Mouse (Mus musculus) gastrocnemius, adult 2 months (tissue): ENCODE results near the gene Kif13a. TPM values are rescaled to one million over a fixed set of nuclear protein-coding genes. Genes with fewer than 3 reads are reported as not detected.

Experiments
- DNase-seq: peaks from one replicate; pipeline ENCODE4 v3.0.0; 2022
- H3K27ac ChIP-seq: fragments of 200-600 bp; 2 replicates; pipeline ENCODE4 v1.8.1; 2022; ENCODE audit warnings: mild to moderate bottlenecking
- H3K4me3 ChIP-seq: fragments of 200-600 bp; 2 replicates; pipeline ENCODE4 v1.8.1; 2022; ENCODE audit warnings: mild to moderate bottlenecking, moderate library complexity
- CTCF ChIP-seq: fragments of 200-600 bp; IDR thresholded peaks from 2 replicates; pipeline ENCODE4 v1.8.1; 2022; ENCODE audit warnings: antibody characterized with exemption, mild to moderate bottlenecking, moderate library complexity
- intact Hi-C: fragments of 180-260 bp; cut with DNase I; formaldehyde crosslinking; loops from one replicate; pipeline ENCODE4 v1.15.1; 2025
- total RNA-seq, 2 experiments: library from RNA; stranded (reverse); gene quantifications; 2 replicates each; pipeline ENCODE4 v1.2.3; 2021

Kif13a gene
- total RNA-seq, 2 experiments from 2014 or later = 90.6 to 92.3 TPM

DNA sequence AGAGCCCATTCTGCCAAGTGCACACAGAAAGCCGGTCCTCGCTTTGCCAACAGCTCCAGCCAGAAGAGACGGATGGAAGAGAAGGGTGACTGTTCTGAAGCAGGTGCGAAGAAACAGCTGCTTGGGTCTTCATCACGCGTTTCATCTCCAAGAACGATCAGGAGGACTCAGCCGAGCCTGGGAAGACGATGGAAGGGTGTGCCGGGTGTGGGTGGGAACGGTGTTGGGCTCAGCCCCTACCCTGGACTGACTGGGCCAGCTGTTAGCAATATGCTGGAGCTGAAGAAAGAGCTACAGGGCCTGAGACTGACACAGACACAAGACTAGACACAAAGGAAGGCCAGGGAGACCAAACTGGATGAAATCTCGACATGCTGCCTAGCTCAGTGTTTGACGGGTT, 60.2 kb downstream of the Kif13a start:
- DNase-seq = peak; percentile 29
- Histone ChIP-seq H3K4me3 (no peak overlapping the region), H3K27ac (peak overlapping the region; percentile 31; the same call in 1 of the 2 replicates)
- intact Hi-C loops = no loop called here
- TF ChIP-seq CTCF = no peak

DNA sequence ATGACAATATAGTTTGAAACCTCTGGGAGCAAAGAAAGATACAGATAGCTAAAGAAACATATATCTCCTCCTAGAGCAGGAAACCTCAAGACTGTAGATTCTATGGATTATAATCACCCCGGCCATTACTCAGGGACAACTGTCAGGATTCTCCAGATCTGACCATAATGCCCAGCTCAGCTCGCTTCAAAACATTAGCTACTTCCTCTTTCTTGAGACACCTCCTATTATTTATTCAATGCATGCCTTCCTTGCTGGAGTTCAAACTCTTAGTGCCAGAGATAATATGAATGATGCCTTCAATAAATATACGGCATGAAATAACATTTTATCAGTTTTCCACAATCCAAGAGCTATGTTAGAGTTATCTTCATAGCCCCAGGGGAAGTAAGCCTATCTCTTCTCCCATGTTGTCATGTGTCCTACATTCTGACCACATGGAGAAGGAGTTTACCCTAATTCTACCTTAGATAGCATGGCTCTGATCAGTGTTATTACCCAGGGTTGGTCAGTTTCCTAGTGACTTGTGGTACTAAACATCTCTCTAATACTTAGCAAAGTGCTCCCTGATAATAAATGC, 66.4 kb downstream of the Kif13a start:
- no peak for DNase-seq
- intact Hi-C loops = no loop called here
- no peak overlapping the region for H3K4me3 ChIP-seq
- no peak overlapping the region for H3K27ac ChIP-seq
- no peak for TF ChIP-seq CTCF

DNA sequence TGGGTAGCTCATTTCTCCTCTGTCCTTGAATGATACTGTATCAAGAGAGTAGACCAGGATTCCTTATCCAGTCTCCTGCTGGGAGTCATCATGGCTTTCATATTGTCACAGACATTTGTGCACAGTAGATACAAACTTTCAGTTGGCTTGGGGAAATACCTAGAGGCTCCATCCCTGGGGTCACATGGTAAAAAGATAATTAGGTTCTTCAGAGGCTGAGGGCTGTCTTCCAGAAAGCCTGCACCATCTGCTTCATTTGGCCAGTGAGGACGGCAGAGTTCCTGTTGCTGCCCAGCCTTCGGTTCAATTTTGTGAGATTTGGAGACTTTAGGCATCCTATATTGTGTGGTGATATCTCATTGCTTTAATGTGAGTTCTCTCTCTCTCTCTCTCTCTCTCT, 69.8 kb downstream of the Kif13a start:
- DNase-seq = no peak
- Histone ChIP-seq H3K4me3 (no peak overlapping the region), H3K27ac (no peak overlapping the region)
- TF ChIP-seq CTCF = no peak
- intact Hi-C loops = no loop called here

DNA sequence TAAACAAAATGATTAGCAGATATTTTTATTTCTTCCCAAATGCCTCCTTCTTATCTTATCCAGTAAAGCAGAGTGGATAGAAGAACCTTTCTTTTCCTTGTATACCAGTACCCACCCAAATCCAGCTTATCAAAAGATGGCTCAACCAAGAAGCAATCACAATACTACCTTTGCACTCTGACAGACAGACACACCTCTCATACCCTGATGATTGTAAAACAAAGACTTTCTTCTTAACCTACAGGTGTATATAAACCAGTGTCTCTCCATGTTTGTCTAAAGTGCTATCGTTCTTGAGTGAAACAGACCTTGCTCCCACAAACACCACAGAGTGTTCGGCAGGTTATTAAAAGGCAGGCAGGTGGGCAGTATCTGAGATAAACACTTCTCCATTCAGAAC, 70.5 kb downstream of the Kif13a start:
- no peak for DNase-seq
- intact Hi-C loops = no loop called here
- no peak overlapping the region for H3K4me3 ChIP-seq
- no peak overlapping the region for H3K27ac ChIP-seq
- TF ChIP-seq CTCF = no peak

DNA sequence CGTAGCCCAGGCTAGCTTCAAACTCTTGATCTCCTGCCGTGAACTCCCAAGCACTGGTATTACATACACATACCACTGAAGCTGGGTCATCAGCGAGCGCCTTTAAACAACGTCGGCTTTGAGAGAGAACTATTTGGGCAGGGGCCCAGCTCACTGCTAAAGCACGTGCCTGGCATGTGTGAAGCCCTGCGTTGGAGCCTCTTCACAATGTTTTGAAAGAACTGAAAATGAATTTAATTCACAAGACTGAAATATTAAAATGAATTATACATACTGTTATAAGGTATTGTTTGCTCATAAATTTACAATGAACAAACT, 70.9 kb downstream of the Kif13a start:
- no peak for DNase-seq
- TF ChIP-seq CTCF = no peak
- intact Hi-C loops = no loop called here
- no peak overlapping the region for H3K4me3 ChIP-seq
- H3K27ac ChIP-seq = no peak overlapping the region

DNA sequence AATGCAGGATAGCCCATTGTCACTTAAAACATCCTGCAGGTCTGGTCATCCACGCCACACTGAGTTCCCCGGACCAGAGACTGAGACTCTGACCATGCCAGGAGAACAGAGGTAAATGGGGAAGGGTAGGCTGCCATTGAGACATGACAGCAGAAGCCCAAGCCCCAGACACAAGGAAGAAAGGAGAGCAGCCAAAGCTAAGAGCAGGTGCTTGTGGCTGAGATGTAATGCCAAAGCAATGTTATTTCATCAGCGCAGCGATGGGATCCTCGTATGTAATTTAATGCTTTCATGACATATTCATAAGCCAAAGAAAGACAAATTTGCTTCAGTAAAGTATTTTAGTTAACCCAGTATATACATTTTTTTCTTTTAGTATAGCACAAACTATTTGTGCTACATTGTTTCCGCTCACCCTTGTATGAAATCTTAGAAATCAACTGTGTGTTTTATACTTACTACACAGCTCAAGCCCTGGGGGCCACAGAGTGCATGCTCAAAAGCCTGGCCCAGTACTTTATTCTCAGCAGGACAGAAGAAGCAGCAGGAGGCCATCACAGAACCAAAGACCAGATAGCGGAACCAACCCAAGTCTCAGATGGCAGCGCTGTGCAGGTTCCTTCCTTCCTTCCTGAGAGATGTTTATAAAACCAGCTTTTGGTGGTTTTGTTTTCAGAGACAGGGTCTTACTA, 71.4 kb downstream of the Kif13a start:
- Histone ChIP-seq H3K4me3 (no peak overlapping the region), H3K27ac (peak overlapping the region; percentile 28; the same call in 1 of the 2 replicates)
- intact Hi-C loops = no loop called here
- DNase-seq = no peak
- no peak for TF ChIP-seq CTCF

DNA sequence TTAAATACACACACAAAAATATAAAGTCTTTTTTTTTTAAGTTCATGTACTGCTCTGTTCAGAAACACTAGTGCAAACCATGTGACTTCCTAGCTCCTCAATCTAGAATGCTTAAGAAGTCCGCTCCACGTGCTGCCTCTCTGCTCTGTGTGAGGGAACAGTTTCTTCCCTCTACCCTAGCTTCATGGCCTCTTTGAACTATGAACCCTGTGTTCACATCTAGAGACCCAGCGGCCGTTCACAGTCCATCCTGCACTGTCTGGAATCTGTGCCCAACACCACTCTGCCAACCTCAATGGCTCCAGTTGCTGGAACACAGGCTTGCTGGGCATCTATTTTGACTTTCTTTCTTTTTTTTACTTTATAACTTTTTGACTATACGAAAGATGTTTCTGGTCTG, 75.2 kb downstream of the Kif13a start:
- no peak for DNase-seq
- Histone ChIP-seq H3K4me3 (no peak overlapping the region), H3K27ac (no peak overlapping the region)
- TF ChIP-seq CTCF = no peak
- intact Hi-C loops = no loop called here

DNA sequence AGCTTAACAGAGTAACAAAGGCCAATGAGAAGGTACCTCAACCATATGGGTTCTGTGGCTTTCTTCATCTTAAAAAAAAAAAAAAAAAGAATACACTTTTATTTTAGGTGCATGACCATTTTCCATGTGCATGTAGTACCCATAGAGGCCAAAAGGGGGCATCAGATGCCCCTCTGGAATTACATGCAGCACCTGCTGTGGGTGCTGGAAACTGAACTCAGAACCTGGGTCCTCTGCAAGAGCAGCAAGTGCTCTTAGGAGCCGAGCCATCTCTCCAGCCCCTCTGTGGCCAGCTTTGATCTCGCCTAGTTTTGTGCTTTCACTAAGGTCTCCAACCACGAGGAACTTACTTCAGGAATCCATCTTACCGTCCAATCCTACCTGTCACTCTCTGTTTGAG, 77.2 kb downstream of the Kif13a start:
- intact Hi-C loops = no loop called here
- TF ChIP-seq CTCF = peak; percentile 38

DNA sequence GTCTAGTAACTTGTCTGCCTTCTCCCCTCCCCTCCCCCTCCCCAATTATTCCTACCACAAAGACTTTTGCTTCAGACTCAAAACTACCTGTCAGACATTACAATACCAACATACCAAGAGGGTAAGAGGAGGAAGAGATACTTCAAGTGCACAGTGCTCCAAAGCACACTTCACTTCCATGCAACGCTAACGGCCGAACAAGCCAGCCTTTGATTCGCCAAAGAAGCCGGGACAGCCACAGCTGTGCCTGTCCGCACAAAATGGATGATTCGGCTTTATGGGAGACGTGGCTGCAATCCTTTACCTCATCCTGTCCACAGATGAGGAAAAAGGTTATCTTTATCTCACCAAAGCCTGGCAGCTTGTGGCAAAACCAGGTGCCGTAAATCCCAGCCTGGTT, 84.2 kb downstream of the Kif13a start:
- no peak for TF ChIP-seq CTCF
- H3K27ac ChIP-seq = no peak overlapping the region
- no peak for DNase-seq
- no peak overlapping the region for H3K4me3 ChIP-seq
- intact Hi-C loops = no loop called here

More for the DNA sequence above, 77.2 kb downstream of the Kif13a start:
- no peak for DNase-seq
- no peak overlapping the region for H3K4me3 ChIP-seq
- no peak overlapping the region for H3K27ac ChIP-seq

DNA sequence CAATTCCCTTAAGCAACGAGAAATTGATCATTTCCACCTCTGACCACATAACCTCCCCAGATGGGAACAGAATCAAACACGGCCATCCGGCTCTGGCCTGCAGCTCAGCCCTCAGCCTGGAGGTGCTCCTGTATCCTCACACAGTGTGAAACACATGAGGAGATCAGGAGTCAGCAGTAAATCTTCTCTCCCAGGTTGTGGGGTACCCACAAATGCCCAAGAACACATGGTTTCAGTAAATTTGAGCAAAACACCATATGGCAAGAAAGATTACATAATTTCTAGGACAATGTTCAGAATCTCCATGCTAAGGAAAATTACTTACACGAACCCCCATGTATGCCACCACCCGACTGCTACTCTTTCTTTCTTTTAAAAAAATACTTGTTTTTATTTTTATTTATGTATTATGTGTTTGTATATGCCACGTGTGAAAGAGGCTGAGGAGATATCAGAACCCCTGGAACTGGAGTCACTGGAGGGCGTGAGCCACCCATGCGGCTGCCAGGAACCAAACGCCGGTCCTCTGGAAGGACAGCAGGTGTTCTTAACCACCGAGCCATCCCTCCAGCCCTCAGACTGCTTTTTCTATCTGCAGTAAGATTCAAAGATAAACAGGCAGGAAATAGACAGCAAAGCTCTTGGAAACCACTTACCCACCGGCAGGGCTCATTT, 85.0 kb downstream of the Kif13a start:
- Histone ChIP-seq H3K4me3 (no peak overlapping the region), H3K27ac (no peak overlapping the region)
- intact Hi-C loops = no loop called here
- no peak for TF ChIP-seq CTCF
- no peak for DNase-seq

DNA sequence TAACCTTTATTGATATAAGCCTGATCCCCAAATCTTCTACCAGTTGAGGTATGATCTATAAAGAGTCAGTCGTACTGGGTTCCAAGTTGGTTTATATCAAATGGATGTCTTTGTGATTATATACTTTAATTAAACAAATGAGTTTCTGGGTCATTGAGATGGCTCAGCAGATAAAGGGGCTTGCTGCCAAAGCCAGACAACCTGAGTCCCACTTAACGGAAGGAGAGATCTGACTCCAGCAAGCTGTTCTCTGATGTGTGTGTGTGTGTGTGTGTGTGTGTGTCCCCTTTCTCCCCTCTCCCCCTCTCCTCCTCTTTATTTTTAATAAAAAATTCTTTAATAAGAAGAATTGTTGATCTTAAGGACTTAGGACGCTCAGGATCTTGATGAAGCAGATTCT, 86.0 kb downstream of the Kif13a start:
- no peak overlapping the region for H3K27ac ChIP-seq
- no peak overlapping the region for H3K4me3 ChIP-seq
- no peak for TF ChIP-seq CTCF
- intact Hi-C loops = loop anchor here (2.0 kb wide), 1 partner anchor 85 kb away; the partner anchor contains the start of gene Kif13a
- DNase-seq = no peak

DNA sequence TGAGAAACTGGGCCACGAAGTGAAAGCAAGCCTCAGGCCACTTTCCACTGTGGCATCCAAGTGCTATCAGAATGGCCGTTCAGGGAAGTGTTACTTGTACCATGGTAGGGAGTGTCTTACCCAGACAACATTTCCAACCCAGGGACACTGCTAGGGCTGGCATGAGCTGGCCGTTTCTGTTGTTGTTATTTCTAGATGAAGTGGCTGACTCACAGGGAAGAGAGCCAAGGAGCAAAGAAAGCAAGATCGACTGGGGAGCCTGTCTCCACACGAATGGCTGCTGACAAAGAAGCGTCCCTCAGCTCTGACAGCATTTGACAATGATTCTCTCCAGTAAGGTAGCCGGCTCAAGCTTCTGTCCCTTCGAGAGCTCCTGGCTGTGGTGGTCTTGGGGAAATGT, 87.5 kb downstream of the Kif13a start:
- intact Hi-C loops = loop anchor here (2.0 kb wide), 1 partner anchor 87 kb away; the partner anchor contains the start of gene Kif13a
- peak; percentile 52 for DNase-seq
- Histone ChIP-seq H3K27ac (peak overlapping the region; percentile 84), H3K4me3 (peak overlapping the region; percentile 49)
- no peak for TF ChIP-seq CTCF

DNA sequence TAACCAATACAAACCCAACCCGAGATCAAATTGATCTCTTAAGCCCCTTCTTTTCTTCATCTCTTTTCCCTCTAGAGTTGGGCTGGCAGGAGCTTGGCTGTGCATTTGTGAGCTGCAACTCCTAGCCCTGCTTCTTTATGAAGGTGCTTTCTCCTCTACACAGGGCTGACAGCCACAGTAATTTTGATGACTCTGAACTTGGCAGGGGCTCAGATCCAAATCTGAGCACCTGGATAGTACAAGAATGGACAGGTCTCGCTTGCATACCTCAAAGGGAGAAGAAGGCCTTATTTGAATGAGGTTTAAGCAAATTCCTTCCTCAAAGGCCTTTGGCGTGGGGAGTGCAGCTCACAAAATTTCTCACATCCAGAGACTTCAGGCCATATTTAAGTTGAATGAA, 88.0 kb downstream of the Kif13a start:
- intact Hi-C loops = loop anchor here (2.0 kb wide), 1 partner anchor 87 kb away; the partner anchor contains the start of gene Kif13a
- DNase-seq = no peak
- H3K4me3 ChIP-seq = peak overlapping the region; percentile 49
- H3K27ac ChIP-seq = peak overlapping the region; percentile 84
- no peak for TF ChIP-seq CTCF
